Mouse (Mus musculus) myocyte (in vitro differentiated cells): ENCODE measurements around the gene Dgkq.

Experiments
- CEBPB ChIP-seq: IDR thresholded peaks from 2 replicates; pipeline ENCODE4 v1.6.1; 2011; ENCODE audit warnings: mild to moderate bottlenecking, moderate library complexity; ENCODE audit not compliant: poor library complexity, insufficient read depth, severe bottlenecking
- E2F4 ChIP-seq: IDR thresholded peaks from one replicate; pipeline ENCODE4 v1.6.1; 2011; ENCODE audit warnings: mild to moderate bottlenecking, control low read depth, moderate library complexity; ENCODE audit not compliant: insufficient read depth
- MAX ChIP-seq: IDR thresholded peaks from one replicate; pipeline ENCODE4 v1.6.1; 2011; ENCODE audit warnings: low read depth, mild to moderate bottlenecking, control low read depth
- MYOG ChIP-seq, 3 experiments: IDR thresholded peaks; one replicate each; pipeline ENCODE4 v1.6.1; 2011; ENCODE audit warnings: control low read depth in 2 of 3, low read depth in 2 of 3, mild to moderate bottlenecking in 2 of 3; ENCODE audit not compliant: insufficient read length in 2 of 3, control insufficient read depth in 1 of 3, insufficient read depth in 1 of 3
- POLR2A ChIP-seq: IDR thresholded peaks from one replicate; pipeline ENCODE4 v1.6.1; 2011; ENCODE audit warnings: low read depth, mild to moderate bottlenecking, control low read depth, moderate library complexity; ENCODE audit not compliant: insufficient read length
- POLR2AphosphoS2 ChIP-seq: IDR thresholded peaks from one replicate; pipeline ENCODE4 v1.6.1; 2011; ENCODE audit warnings: low read depth, control low read depth; ENCODE audit not compliant: insufficient read length
- SRF ChIP-seq: IDR thresholded peaks from one replicate; pipeline ENCODE4 v1.6.1; 2011; ENCODE audit warnings: low read depth; ENCODE audit not compliant: control insufficient read depth, insufficient read length
- TCF12 ChIP-seq: IDR thresholded peaks from one replicate; pipeline ENCODE4 v1.6.1; 2011; ENCODE audit warnings: mild to moderate bottlenecking, control low read depth; ENCODE audit not compliant: poor library complexity, insufficient read depth, severe bottlenecking
- USF1 ChIP-seq: IDR thresholded peaks from one replicate; pipeline ENCODE4 v1.6.1; 2011; ENCODE audit warnings: low read depth, mild to moderate bottlenecking, control low read depth, moderate library complexity

DNA sequence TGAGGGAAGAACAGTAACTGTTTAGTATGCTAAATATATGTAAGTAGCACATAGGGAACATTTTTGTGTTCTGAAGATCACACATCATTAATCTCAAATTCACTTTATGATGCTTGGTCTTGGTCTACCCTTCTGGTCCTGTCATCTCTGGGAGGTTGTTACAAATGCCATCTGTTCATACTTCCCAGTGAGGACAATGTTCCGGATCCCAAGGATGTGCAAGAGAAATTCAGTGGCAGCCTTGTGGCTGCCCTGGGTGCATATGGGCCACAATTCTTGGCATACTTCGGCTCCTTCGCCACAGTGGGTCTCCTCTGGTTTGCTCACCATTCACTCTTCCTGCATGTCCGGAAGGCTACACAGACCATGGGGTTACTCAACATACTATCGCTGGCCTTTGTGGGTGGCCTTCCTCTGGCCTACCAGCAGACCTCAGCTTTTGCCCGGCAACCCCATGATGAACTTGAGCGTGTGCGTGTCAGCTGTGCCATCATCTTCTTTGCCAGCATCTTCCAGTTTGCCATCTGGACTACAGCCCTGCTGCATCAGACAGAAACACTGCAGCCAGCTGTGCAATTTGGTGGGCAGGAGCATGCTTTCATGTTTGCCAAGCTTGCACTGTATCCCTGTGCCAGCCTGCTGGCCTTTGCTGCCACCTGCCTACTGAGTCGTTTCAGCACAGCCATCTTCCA lies 23.7 kb downstream of the Dgkq start:
- no peak for TF ChIP-seq USF1
- no peak for TF ChIP-seq POLR2A
- TF ChIP-seq CEBPB, result no peak
- TF ChIP-seq SRF, result no peak
- no peak for TF ChIP-seq MYOG (IDR thresholded peaks at IDR 0.05; ENCODE audit: control insufficient read depth in 1 of 3, insufficient read depth in 1 of 3, insufficient read length in 2 of 3, low read depth in 2 of 3)
- TF ChIP-seq E2F4, result no peak
- TF ChIP-seq MAX, result no peak
- no peak for TF ChIP-seq TCF12
- TF ChIP-seq POLR2AphosphoS2, result no peak
